Mouse (Mus musculus) T-helper 1 cell (primary cell): Measurements from ENCODE around the gene Itpr2.
"Not testable (repeated sequence)": the region's sequence is repeated elsewhere in the genome, so short reads cannot be mapped to it uniquely, and the experiment has no call there.

ENCODE experiments used
- in situ Hi-C: fragments of 300-600 bp; cut with MboI, MseI; formaldehyde crosslinking; loops from one replicate; pipeline ENCODE4 v1.15.1; 2025; ENCODE audit warnings: high pct_unique_total_duplicates

The Itpr2 gene

GRCm38 (mm10) chr6:146470378-146470777, 31.6 kb downstream of the Itpr2 start:
- in situ Hi-C loops: no loop called here

- in situ Hi-C loops: no loop called here
Observed at GRCm38 (mm10) chr6:146469936-146470335, 32.1 kb downstream of the Itpr2 start.

GRCm38 (mm10) chr6:146468361-146468760, 33.7 kb downstream of the Itpr2 start:
- in situ Hi-C loops: no loop called here

- in situ Hi-C loops: not testable (repeated sequence)
Observed at GRCm38 (mm10) chr6:146464645-146465042, 37.4 kb downstream of the Itpr2 start.

- in situ Hi-C loops: no loop called here
Observed at GRCm38 (mm10) chr6:146464014-146464644, 37.9 kb downstream of the Itpr2 start.

GRCm38 (mm10) chr6:146460936-146461335, 41.1 kb downstream of the Itpr2 start:
- in situ Hi-C loops: no loop called here

GRCm38 (mm10) chr6:146458436-146458835, 43.6 kb downstream of the Itpr2 start:
- in situ Hi-C loops: no loop called here

GRCm38 (mm10) chr6:146456741-146457140, 45.3 kb downstream of the Itpr2 start:
- in situ Hi-C loops: no loop called here

- in situ Hi-C loops: no loop called here
Observed at GRCm38 (mm10) chr6:146454520-146455511, 47.2 kb downstream of the Itpr2 start.

GRCm38 (mm10) chr6:146452474-146452873, 49.5 kb downstream of the Itpr2 start:
- in situ Hi-C loops: no loop called here

- in situ Hi-C loops: no loop called here
Observed at GRCm38 (mm10) chr6:146446032-146446704, 55.9 kb downstream of the Itpr2 start.

GRCm38 (mm10) chr6:146439826-146440225, 62.2 kb downstream of the Itpr2 start:
- in situ Hi-C loops: no loop called here

GRCm38 (mm10) chr6:146439071-146439818, 62.8 kb downstream of the Itpr2 start:
- in situ Hi-C loops: no loop called here

- in situ Hi-C loops: no loop called here
Observed at GRCm38 (mm10) chr6:146438057-146438456, 64.0 kb downstream of the Itpr2 start.

GRCm38 (mm10) chr6:146436916-146437496, 65.0 kb downstream of the Itpr2 start:
- in situ Hi-C loops: no loop called here

GRCm38 (mm10) chr6:146434217-146434616, 67.8 kb downstream of the Itpr2 start:
- in situ Hi-C loops: no loop called here

- in situ Hi-C loops: no loop called here
Observed at GRCm38 (mm10) chr6:146432218-146432865, 69.7 kb downstream of the Itpr2 start.

GRCm38 (mm10) chr6:146431777-146432176, 70.2 kb downstream of the Itpr2 start:
- in situ Hi-C loops: no loop called here

GRCm38 (mm10) chr6:146429694-146430380, 72.2 kb downstream of the Itpr2 start:
- in situ Hi-C loops: no loop called here

GRCm38 (mm10) chr6:146424778-146425177, 77.2 kb downstream of the Itpr2 start:
- in situ Hi-C loops: no loop called here
